Mouse (Mus musculus) neutrophil, adult 83 days (primary cell): ENCODE measurements around the gene Stbd1. TPM values are rescaled to one million over a fixed set of nuclear protein-coding genes. Genes with fewer than 3 reads are reported as not detected.

Experiments used
- total RNA-seq, 2 experiments: library from RNA; stranded (reverse); gene quantifications; one replicate each; pipeline ENCODE4 v1.2.4; 2023

Gene Stbd1
- 1 to 10 TPM; 1.0 to 1.3 TPM for total RNA-seq

GRCm38 (mm10) chr5:92602691-92603690, at the start of gene Stbd1:
Stbd1 (plus strand) TSS chr5:92603041.

DNA sequence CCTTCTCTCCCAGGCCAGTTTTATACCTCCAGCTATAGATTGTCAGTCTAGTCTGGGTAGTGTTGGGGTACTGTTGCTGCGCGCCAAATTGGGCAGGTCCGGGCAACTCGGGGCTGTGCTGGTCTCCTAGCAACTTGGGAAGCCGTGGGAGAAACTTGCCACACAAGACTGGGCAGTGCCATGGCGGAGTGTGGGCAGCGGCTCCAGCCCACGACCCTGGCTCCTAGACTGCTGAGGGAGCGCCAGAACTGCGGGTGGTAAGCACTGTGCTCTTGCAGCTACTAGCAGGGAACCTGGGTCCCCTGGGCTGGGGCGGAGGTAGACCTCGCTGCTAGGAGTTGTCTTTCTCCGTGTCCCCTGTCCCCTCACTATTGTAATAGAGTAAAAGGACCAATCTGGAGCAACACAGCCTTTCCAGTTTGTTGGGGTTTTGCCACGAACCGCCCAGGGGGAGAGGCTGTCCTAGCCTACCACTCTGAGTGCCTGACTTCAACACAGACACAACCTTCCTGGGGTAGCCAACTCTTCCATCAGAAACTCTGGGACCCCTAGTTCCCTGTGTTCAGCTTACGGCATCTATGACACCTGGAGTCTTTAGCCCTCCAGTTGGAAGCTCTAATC, 47.8 kb upstream of the Stbd1 start, which contains the start of gene Fam47e:
TSS of gene Fam47e (plus strand) at position 179 of the 621 bp plus-strand sequence.

Other genes starting within 250 kb of the Stbd1 start
- gene Nup54, start 167.8 kb upstream of the Stbd1 start, total RNA-seq: 10 to 100 TPM; 27.7 to 28.2 TPM
- gene Scarb2, start 96.2 kb upstream of the Stbd1 start, total RNA-seq: 10 to 100 TPM; 31.3 to 34.8 TPM
- gene Fam47e, start 48.0 kb upstream of the Stbd1 start, total RNA-seq: not detected
- under 1 TPM in 1 of 2 experiments, not detected in 1; 0.22 TPM for gene Ccdc158, start 72.2 kb downstream of the Stbd1 start, total RNA-seq
- not detected for gene Shroom3, start 80.4 kb downstream of the Stbd1 start, total RNA-seq